Mouse (Mus musculus) adipocyte (in vitro differentiated cells): ENCODE results near the gene Mettl21e.
A peak's percentile ranks its signal among the peaks of the same experiment; 100 is the strongest.
"Not testable (repeated sequence)": the region's sequence is repeated elsewhere in the genome, so short reads cannot be mapped to it uniquely, and the experiment has no call there.

ENCODE experiments used
- DNase-seq: peaks from one replicate; pipeline ENCODE4 v3.0.0-alpha.2; 2016; ENCODE audit warnings: low spot score

The Mettl21e gene

DNA sequence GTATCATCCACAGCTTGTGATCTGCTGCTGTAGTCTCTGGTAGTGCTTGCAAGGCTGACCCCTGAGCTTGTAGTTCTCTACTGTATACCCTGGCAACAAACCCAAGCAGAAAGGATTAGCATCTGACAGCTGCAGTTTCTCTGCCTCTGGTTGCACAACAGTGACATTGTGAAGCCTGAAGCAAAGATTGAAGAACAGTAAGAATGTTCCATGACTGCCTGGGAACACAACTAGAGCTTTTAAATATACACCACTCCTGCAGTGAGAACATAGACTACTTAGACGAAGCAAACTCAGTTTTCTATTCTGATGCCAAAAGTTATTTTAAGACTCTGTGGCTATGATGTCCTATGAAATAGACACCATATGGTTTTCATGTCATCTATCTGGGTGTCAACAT is at the start of gene Mettl21e:
Gene Mettl21e, minus strand, starts transcription at position 86 of the 400 bp plus-strand sequence.
- DNase-seq: peak; percentile 15

DNA sequence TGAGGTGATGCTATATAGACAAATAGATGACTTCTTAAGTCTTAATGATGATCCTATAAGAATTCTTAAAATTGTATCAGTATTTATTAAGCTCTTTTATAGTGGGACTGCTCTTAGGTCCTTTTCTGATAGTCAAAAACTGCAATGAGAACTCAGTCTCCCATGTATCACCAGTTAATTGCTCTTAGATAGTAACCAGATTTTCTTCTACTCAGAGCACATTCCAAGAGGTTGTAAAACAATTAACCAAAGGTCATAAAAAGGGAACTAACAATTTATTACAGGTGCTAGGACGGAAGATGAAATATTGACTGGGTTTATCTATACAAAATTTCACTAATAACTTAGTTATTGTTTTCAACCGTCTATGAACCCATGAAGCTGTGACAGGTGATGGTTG is 21.7 kb upstream of the Mettl21e start:
- DNase-seq: not testable (repeated sequence)

GRCm38 (mm10) chr1:44239969-44240368 is 21.2 kb upstream of the Mettl21e start:
- DNase-seq: no peak

- no peak for DNase-seq
Measured at GRCm38 (mm10) chr1:44237305-44237704, 18.5 kb upstream of the Mettl21e start.

- DNase-seq: no peak
Measured at GRCm38 (mm10) chr1:44235311-44235710, 16.6 kb upstream of the Mettl21e start.

GRCm38 (mm10) chr1:44234531-44234930 is 15.8 kb upstream of the Mettl21e start:
- DNase-seq: not testable (repeated sequence)

DNA sequence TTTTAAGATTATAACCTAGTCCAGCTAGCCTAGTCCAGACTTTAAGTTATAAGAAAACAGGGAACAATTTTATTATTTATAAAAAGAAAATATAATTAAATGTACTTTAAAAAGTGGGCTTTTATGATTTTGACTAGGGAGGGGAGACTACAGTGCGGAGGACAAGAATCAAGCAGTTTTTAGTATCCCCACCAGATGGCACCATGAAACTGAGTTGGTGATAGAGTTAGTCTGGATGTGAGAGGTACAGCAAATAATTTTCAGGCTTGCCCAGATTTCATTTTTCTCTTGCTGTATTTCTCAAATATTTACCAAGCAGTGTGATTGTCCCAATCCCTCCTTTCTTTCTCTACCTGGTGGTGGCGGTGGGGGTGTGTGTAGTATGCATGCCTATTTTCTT is 10.3 kb upstream of the Mettl21e start:
- DNase-seq: peak; percentile 81

DNA sequence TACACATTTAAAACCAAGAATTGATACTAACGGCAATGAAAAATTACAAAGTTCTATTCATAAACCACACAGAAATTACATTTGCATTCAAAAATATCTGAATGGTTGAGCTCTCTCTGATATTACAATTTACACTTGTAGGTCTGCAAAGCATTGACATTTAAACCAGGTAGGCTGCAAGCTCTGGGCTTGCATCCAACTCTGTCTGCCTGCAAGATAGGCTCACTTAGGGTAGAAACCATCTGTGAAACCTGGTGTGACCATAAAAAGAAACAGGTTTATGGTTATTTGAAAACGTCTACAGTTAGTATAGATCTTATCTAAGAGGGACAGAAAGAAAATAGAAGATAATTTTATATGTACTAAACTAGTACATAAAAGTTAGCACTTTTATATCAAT is 1.6 kb downstream of the Mettl21e start:
- DNase-seq: no peak

DNA sequence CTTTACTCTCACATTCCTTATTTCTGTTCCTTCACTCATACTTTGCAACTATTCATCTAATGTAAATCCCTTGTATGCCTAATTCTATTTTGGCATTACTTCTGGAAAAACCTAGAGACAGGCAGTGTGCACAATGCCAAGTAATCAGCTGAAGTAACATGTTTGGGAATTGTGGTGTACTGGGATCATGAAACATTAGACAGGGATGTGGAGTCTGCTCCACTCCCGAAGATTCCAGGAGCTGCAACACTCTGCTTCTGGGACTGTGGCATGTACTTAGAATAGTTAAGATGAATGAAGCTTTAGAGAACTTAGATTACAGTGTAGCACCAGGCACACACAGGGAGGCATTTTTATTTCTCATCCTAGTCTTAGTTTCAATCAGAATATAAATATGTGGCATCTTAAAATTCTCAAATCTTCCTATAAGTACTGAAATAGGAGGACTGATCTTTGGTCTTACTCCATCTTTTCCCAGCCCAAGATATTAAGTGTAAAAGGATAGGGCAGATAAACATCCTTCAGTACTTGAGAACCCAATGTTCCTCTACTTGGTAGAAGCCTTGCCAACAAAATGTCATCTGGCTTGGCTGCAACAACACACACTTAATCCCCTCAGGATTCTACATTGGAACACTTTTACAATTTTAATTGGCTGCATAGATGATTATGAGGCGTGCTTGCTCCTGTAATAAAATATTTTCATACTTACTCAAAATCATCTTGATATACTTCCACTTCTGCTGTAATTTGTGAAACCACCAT is 2.2 kb downstream of the Mettl21e start:
- peak; percentile 11 for DNase-seq

DNA sequence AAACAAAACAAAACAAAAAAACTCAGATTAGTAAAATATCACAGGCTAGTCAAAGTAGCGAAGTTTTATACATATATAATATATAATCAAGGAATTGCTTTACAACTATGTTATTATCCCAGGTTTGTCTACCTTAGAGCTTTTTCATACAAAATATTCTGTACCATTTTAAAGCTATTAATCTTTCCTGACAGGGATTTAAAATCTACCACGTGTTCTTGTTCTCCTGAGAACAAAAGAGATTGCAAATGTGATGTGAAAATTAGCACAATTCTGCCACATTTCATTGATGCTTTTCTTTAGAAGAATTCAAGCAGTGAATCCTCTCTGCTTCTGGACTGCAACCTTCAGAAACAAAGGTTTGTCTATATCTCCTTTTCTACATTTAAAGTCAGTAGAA is 4.3 kb downstream of the Mettl21e start:
- no peak for DNase-seq

- DNase-seq: no peak
Measured at GRCm38 (mm10) chr1:44202876-44203275, 15.9 kb downstream of the Mettl21e start.

DNA sequence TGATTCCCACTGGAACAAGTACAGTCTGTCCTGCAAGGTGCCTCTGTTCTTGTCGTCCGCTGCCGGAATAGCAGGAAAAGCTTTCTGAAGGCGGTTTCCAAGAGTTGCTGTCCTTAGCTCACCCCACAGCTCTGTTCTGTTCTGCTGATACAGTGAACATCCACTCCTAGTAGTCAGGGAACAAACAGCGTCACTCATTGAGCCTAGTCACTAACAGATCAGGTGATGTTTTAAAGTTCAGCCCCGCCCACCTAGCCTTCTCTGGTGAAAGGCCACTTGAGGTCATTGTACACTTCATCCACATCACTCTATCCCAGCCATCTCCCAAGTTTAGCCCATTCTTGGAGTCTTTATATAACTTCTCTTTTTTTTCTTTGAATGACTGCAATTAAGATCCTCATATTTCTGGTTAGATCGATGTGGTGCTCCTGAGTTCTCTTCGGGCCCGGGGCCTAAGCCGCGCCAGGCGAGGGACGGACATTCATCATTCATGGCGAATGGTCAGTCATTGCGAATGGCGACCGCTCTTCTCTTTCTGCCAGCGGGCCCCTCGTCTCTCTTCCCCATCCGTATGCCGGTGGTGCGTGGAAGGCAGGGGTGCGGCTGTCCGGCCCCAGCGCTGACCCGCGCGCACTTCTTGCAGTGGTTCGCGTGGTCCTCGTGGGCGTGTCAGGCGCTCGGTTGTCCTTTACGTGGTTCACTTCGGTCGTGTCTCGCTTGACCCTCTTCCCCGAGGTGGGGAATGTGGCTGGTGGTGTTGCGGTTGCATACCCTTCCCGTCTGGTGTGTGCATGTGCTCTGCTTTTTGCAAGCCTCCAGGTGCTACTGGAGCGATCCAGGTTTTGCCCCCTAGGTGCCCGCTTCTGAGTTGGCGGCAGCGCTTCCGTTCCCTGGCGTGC is 20.2 kb downstream of the Mettl21e start:
- no peak for DNase-seq

DNA sequence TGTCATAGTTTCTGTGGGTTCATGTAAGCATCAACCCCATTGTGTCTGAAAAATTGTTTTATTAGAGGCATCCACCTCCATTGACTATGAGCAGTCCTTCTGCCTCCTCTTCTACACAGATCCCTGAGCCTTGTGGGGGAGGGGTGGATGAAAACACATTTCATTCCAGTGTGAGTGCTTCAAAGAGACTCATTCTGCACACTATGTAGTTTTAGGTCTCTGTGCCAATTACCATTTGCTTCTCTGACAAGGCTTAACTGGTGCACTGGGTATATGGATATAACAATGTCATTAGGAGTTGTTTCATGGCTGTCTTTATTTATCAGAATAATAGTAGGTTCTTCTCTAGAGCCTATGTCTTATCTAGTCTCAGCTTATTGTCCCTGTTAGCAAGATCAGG is 32.4 kb downstream of the Mettl21e start:
- DNase-seq: peak; percentile 8

DNA sequence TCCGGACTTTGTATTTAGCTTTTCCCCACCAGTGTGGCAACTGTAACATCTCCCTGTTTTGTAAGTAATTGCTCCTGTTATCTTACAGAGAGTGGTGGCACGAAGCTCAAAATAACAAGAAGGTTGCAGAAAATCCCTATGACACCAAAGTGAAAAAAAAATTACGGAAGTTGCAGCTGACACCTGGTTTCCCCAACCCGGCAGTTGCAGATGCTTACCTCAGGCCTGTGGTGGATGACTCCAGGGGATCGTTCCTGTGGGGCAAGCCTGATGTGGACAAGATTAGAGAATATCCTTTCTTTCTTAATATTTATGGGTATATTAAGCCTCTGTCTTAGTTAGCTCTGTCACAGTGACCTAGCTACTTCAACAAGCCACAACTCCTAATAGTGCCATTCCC is 40.7 kb downstream of the Mettl21e start:
- DNase-seq: no peak

GRCm38 (mm10) chr1:44173903-44174302 is 44.9 kb downstream of the Mettl21e start:
- no peak for DNase-seq

DNA sequence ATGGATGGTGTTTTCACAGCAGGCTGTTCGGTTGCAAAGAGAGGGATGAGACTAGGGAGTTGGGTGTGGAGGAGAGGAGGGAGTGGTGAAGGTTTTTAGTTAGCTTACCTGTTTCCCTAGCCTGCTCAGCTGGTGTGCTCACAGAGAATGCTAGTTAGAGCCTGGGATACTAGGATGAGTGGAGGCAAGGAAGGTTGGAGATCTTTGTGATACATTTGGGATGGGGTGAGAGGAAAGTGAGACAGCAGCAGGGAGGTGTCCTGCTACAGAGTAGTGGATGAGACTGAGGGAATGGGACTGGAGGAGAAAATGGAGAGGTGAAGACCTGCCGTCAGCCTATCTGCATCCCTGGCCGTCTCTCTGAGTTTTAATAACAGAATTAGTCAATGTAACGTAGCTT is 46.1 kb downstream of the Mettl21e start:
- DNase-seq: no peak

GRCm38 (mm10) chr1:44167859-44168383 is 50.8 kb downstream of the Mettl21e start:
- DNase-seq: no peak

- no peak for DNase-seq
Measured at GRCm38 (mm10) chr1:44162389-44162788, 56.4 kb downstream of the Mettl21e start.

DNA sequence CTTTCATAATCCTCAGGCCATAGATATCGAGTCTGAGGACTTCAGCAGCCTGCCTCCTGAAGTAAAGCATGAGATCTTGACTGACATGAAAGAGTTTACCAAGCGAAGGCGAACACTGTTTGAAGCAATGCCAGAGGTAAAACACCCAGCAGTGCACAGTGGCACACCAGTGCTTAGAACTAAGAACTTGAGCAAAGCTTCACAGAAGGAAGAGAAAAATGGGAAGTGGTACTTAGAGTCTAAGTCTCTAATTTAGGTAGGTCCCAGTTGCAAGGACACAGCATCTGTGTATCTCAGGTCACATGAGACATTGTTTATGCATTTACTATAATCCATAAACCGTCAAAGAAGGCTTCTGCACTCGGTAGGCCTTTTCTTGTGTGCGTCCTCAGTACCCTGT is 56.9 kb downstream of the Mettl21e start:
- no peak for DNase-seq

DNA sequence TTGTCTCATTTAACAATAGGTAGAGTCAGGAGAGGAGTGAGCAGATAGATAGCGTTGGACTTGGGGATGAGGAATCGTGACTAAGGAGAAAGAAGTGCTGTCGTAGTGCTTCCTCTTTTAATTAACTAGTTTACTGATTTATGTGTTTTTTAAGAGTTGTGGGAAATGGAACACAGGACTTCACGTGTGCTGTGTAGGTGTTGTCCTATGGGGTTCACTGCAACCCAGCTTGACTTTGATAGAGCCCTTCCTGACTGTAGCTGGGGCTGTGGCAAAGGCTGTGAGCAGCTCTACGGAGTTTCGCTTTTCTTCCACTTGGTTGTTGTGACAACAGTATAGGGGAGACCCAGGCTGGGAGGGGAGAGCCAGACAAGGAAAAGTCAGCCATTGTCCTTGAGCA is 60.4 kb downstream of the Mettl21e start:
- DNase-seq: no peak

DNA sequence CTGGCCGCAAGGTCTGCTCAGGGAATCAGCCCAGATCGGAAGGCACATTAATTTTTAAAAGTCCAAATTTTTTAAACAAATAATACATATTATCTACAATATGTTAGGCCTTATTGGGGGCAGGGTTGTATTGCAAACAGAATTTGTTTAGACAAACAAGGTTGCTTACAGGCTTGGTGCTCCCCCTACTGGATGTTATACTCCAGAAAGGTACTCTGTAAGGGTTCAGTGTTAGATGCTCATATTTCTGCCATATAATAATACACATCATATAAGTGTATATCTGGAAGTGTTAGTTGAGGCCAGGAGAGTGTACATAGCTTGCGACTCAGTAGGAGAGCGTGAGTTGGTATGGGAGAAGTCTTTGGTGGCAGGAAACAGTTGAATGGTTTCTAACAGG is 63.5 kb downstream of the Mettl21e start:
- no peak for DNase-seq
